Mouse (Mus musculus): ENCODE measurements around the gene Psmb11. TPM values are rescaled to one million over a fixed set of nuclear protein-coding genes. Genes with fewer than 3 reads are reported as not detected.

The Psmb11 gene
- polyA plus RNA-seq, 1 experiment from 2014 or later: 0.04 TPM

DNA sequence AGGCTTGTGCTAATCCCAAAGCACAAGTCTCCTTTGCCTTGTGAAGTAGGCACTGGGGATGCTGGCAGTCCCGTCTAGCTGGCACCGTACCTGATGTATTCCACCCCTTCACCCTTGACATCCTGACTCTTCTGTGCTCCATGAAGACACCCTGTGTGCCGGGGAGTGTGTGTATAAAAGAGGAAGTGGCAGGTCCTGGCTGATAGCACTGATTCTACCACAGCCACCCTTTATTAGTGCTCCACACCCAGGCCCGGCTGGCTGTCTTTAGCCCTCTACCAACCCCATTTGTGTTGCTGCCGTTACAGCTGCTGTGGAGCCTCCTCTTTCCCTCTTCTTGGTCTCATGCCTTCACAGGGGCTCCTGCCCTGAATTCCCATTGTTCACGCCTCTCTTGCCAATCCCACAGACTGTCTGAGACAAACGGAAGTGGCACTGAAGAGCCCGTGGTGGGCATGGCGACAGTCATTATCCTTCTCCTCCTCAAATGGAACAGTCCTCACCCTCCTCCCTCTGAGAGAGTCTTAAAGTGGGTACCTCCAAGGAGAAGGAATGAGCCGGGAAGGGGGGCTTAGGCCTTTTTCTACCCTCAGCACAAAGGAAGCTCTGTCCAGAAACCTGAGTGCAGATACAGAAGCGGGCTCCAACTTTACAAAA lies 9.5 kb downstream of the Psmb11 start:
- H3K27ac ChIP-seq: peak overlapping the region; percentile 51; the same call in 1 of the 2 replicates
- peaks cover 61% of the 10 kb centered on the region for H3K36me3 ChIP-seq (replicated peaks)

DNA sequence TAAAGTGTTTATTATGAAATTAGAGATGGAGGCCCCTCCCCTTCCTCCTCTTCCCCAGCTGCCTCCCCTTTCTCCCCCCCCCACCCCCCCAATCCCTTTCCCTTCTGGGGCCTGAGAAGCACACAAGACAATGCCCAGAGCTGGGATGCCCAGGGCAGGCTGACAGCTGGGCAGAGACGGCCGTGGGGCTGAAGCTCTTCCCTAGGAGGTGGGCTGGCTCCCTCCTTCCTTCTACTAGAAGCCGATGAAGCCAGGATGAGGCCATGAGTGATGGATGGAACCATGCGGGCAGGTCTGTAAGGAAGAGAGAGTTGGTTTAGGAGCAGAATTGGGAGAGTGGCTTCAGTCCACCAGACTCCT lies 10.0 kb downstream of the Psmb11 start:
- Histone ChIP-seq H3K9me3 (no peaks in the 10 kb centered on the region), H3K27me3 (no peaks in the 10 kb centered on the region), H3K4me3 (replicated peaks) (no peak overlapping the region), H3K4me2 (no peak overlapping the region), H3K4me1 (no peaks in the 10 kb centered on the region), H3K36me3 (replicated peaks) (peaks cover 66% of the 10 kb centered on the region), H3K9ac (no peak overlapping the region), H3K27ac (peak overlapping the region; percentile 51; the same call in 1 of the 2 replicates)
- no peak for ATAC-seq (ENCODE audit: low FRiP score)
- 67% methylated on average over 4 of the region's 4 CpGs for WGBS

More for the DNA sequence above, 9.5 kb downstream of the Psmb11 start:
- Histone ChIP-seq H3K4me2 (no peak overlapping the region), H3K9me3 (no peaks in the 10 kb centered on the region), H3K27me3 (no peaks in the 10 kb centered on the region), H3K9ac (no peak overlapping the region), H3K4me3 (replicated peaks) (no peak overlapping the region), H3K4me1 (no peaks in the 10 kb centered on the region)
- 78% methylated on average over 11 of the region's 11 CpGs for WGBS
- peak; percentile 47; the same call in 1 of the 2 replicates for ATAC-seq (ENCODE audit: low FRiP score)

DNA sequence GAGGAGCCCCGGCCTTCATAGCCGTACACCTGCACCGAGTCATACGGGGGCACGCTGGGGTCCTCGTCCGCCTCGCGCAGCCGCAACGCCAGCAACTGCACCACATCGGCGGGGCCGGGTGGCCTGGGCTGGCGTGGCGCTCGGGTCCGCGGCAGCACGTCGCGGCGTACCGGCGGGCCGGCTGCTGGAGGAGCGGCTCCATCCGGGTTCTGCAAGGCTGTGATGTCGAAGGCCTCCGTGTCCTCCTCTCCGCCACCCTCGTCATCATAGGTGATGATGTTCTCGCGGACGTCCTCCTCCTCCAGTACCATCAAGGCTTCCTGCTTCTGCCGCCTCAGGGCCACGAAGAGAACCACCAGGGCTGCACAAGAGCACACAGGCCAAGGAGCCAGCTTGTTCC lies 11.0 kb downstream of the Psmb11 start:
- Histone ChIP-seq H3K27ac (no peak overlapping the region), H3K4me1 (no peaks in the 10 kb centered on the region), H3K9me3 (no peaks in the 10 kb centered on the region), H3K4me3 (replicated peaks) (no peak overlapping the region), H3K4me2 (no peak overlapping the region), H3K27me3 (no peaks in the 10 kb centered on the region), H3K9ac (no peak overlapping the region), H3K36me3 (replicated peaks) (peaks cover 76% of the 10 kb centered on the region)
- ATAC-seq (ENCODE audit: low FRiP score): no peak
- WGBS: 94% methylated on average over 37 of the region's 37 CpGs

DNA sequence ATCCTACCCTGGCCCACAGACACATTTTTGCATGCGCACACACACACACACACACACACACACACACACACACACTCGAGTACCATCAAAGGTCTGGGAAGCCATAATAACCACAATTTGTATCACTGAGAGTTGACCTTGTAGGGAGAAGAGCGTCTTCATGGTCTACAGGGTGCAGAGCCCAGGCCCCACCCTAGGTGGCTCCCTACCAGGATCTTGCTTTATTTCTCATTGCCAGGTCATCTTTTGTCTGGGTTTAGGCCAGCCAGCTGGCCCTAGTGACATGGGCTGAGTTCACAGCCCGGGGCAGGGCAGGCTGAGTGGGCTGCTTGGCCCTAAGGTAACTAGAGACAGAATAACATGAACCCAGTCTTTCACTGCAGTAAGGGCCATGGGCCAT lies 12.9 kb downstream of the Psmb11 start:
- no peaks in the 10 kb centered on the region for H3K27me3 ChIP-seq
- 86% methylated on average over 4 of the region's 4 CpGs for WGBS
- H3K9ac ChIP-seq: no peak overlapping the region
- no peak overlapping the region for H3K4me3 ChIP-seq (replicated peaks)
- no peak overlapping the region for H3K4me2 ChIP-seq
- peaks cover 5% of the 10 kb centered on the region; the same call in 1 of the 2 replicates for H3K4me1 ChIP-seq
- no peak overlapping the region for H3K27ac ChIP-seq
- peaks cover 88% of the 10 kb centered on the region for H3K36me3 ChIP-seq (replicated peaks)
- ATAC-seq (ENCODE audit: low FRiP score): no peak
- H3K9me3 ChIP-seq: no peaks in the 10 kb centered on the region

DNA sequence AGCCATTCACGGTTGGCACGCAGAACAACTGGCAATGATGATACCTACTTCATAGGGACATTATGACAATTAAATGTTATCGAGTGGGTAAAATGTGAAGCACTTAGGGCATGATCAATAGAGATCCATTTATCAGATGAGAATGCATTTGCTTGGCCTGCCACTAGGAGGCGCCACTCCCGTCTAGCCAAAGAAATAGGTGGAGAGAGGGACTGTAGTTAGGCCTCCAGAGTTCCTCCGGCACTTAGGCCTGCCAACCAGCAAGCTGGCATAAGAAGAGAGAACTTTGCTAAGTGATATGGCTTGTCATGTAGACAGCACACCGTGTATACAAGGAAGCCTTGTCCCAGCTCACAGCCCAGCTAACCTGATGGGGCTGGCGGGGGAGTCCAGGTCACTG lies 15.7 kb downstream of the Psmb11 start:
- Histone ChIP-seq H3K9me3 (no peaks in the 10 kb centered on the region), H3K4me1 (peaks cover 22% of the 10 kb centered on the region), H3K9ac (no peak overlapping the region), H3K4me2 (no peak overlapping the region), H3K36me3 (replicated peaks) (peaks cover 62% of the 10 kb centered on the region), H3K4me3 (replicated peaks) (no peak overlapping the region), H3K27ac (no peak overlapping the region), H3K27me3 (no peaks in the 10 kb centered on the region)
- no peak for ATAC-seq (ENCODE audit: low FRiP score)
- 50% methylated on average over 8 of the region's 8 CpGs for WGBS

DNA sequence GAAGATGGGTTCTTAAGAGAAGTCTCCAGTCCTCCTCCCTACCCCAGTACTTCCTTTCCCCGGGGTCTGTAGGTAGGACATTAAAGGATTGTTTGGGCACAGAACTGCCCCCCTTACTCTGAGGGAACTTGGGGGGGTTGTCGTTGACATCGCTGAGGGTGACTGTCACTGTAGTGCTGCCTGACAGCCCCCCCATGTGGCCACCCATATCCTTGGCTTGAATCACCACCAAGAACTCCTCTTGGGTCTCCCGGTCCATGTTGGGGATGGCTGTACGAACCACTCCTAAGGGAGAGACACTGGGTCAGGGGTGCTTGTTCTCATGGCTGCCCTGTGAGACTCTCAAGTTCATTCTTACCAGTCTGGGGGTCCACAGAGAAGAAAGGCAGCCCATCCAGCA lies 17.0 kb downstream of the Psmb11 start:
- H3K9ac ChIP-seq: no peak overlapping the region
- no peak overlapping the region for H3K4me2 ChIP-seq
- WGBS: 78% methylated on average over 5 of the region's 5 CpGs
- no peak overlapping the region for H3K4me3 ChIP-seq (replicated peaks)
- H3K27me3 ChIP-seq: no peaks in the 10 kb centered on the region
- H3K9me3 ChIP-seq: no peaks in the 10 kb centered on the region
- no peak overlapping the region for H3K27ac ChIP-seq
- peaks cover 22% of the 10 kb centered on the region for H3K4me1 ChIP-seq
- peaks cover 61% of the 10 kb centered on the region for H3K36me3 ChIP-seq (replicated peaks)
- no peak for ATAC-seq (ENCODE audit: low FRiP score)

DNA sequence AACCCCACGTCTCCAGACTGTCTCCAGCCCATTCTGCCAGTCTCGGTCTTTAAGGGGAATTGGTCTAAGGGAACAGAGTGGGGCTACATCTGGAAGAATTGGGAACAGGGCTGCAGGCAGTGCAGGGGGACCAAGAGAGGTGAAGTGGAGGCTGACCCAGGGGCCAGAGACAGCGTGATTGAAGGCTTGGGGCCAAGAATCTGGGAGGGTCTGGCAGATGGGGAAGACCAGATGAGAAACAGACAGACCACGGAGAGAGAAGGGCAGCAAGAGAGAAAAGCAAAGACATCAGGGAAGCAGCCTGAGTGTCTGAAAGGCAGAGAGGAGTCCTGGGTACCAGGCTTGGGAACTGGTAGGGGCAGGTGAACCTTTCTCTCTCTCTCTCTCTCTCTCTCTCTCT lies 18.9 kb downstream of the Psmb11 start:
- H3K36me3 ChIP-seq (replicated peaks): peaks cover 61% of the 10 kb centered on the region
- peak overlapping the region; percentile 84 for H3K4me3 ChIP-seq (replicated peaks)
- H3K9me3 ChIP-seq: no peaks in the 10 kb centered on the region
- H3K27me3 ChIP-seq: no peaks in the 10 kb centered on the region
- no peak for ATAC-seq (ENCODE audit: low FRiP score)
- H3K9ac ChIP-seq: peak overlapping the region; percentile 96
- 0 out of 2 replicates have a peak overlapping the region, but pooled peaks have one; percentile 8 for H3K27ac ChIP-seq
- peaks cover 22% of the 10 kb centered on the region for H3K4me1 ChIP-seq
- WGBS: 19% methylated on average over 4 of the region's 4 CpGs
- peak overlapping the region; percentile 97 for H3K4me2 ChIP-seq

DNA sequence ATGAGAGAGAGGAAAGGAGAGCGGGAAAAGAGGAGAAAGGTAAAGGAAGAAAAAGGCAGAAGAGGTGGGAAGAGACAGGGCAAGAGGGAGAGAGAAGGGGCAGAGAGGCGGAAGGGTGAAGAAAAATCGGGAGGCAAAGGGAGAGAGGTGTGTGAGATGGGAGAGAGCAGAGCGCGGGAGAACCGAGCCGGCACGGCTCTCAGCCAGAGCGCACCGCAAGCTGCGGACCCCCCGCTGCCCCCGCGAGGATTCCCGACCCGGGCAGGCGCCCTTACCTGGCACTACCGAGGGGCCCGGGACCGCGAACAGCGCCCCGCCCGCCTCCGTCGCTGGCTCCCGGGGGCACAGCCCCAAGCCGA lies 19.7 kb downstream of the Psmb11 start, which contains the start of gene Gm17606:
Gene Gm17606, plus strand, starts transcription at position 7 of the 359 bp plus-strand sequence.
- Histone ChIP-seq H3K4me3 (replicated peaks) (peak within 1 kb of the TSS; percentile 84), H3K9me3 (no peaks in the 10 kb centered on the region), H3K4me1 (peaks cover 22% of the 10 kb centered on the region), H3K36me3 (replicated peaks) (peaks cover 64% of the 10 kb centered on the region), H3K27ac (peak within 1 kb of the TSS; percentile 91), H3K27me3 (no peaks in the 10 kb centered on the region), H3K9ac (peak within 1 kb of the TSS; percentile 96), H3K4me2 (peak within 1 kb of the TSS; percentile 97)
- ATAC-seq (ENCODE audit: low FRiP score): no peak
- WGBS: under 1% methylated on average over 23 of the region's 28 CpGs

DNA sequence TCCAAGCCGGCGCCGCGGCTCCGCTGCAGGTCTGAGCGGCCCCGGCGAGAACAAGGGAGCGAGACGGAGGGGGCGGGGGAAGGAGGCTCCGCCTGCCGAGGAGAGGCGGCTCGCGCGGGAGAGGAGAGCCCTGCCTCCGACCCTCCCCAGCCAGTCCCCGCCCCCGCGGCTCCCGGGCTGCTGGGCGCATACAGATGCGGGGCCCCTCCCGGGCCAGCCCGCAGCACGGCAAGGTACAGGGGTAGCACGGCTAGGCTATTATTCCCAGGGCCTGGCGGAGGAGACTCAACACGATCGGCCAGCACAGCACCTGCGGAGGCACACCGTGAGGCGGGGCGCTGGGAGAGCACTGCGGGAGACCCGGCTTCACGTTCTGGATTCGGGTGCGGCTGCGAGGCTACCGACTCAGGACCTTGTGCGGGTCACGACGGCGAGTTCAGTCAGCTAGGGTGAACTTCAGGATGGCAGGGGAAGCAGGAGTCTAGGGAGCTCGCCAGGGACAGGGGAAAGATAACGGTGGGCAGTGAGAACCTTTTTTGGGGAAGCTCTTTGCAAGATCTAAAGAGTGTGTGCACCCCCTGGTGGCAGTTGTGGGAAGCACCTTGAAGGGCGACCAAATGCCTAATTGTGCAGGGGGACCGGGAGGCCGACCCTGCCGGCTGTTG lies 20.2 kb downstream of the Psmb11 start, which contains the start of gene Cdh24:
Gene Cdh24, minus strand, starts transcription at position 60 of the 665 bp plus-strand sequence.
- peak within 1 kb of the TSS; percentile 91 for H3K27ac ChIP-seq
- H3K4me2 ChIP-seq: peak within 1 kb of the TSS; percentile 97
- under 1% methylated on average over 45 of the region's 52 CpGs for WGBS
- H3K9ac ChIP-seq: peak within 1 kb of the TSS; percentile 96
- H3K4me1 ChIP-seq: peaks cover 22% of the 10 kb centered on the region
- H3K9me3 ChIP-seq: no peaks in the 10 kb centered on the region
- H3K27me3 ChIP-seq: no peaks in the 10 kb centered on the region
- H3K36me3 ChIP-seq (replicated peaks): peaks cover 64% of the 10 kb centered on the region
- peak within 1 kb of the TSS; percentile 84 for H3K4me3 ChIP-seq (replicated peaks)
- peak; percentile 92 for ATAC-seq (ENCODE audit: low FRiP score)

DNA sequence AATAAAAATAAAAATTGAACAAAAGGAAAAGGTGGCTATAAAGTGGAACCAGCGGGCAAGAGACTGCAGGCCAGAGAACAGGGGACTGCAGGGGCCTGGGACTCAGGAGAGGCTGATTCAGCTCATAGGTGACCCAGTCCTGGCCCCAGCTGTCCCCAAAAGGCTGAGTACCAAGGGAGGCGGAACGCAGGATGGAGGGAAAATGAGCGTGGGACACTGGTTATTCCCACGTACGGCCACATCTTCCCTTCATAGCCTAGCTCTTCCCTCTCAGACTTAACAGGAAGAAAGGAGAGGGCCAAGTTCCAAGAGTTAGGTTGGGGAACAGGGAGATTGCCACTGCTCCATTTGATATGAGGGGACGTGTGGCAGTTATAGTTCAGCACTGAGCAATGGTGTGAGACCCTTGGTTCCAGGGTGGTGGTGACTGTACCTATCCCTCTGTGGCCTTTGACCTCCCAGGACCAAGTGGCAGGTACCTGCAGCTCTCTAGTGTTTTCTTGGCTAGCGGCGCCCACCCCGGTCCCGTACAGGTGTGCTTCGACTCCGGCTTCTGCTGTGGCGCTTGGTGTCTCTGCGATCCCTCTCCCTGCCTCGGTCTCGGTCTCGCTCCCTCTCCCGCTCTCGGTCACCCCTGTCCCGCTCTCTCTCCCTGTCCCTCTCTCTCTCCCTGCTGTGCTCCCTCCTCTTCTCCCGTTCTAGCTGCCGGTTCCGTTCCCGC lies 21.2 kb downstream of the Psmb11 start:
- peaks cover 64% of the 10 kb centered on the region for H3K36me3 ChIP-seq (replicated peaks)
- WGBS: 73% methylated on average over 25 of the region's 25 CpGs
- H3K27ac ChIP-seq: no peak overlapping the region
- H3K9me3 ChIP-seq: no peaks in the 10 kb centered on the region
- no peak overlapping the region for H3K9ac ChIP-seq
- ATAC-seq (ENCODE audit: low FRiP score): no peak
- H3K4me1 ChIP-seq: peaks cover 22% of the 10 kb centered on the region
- H3K4me3 ChIP-seq (replicated peaks): no peak overlapping the region
- H3K27me3 ChIP-seq: no peaks in the 10 kb centered on the region
- no peak overlapping the region for H3K4me2 ChIP-seq

DNA sequence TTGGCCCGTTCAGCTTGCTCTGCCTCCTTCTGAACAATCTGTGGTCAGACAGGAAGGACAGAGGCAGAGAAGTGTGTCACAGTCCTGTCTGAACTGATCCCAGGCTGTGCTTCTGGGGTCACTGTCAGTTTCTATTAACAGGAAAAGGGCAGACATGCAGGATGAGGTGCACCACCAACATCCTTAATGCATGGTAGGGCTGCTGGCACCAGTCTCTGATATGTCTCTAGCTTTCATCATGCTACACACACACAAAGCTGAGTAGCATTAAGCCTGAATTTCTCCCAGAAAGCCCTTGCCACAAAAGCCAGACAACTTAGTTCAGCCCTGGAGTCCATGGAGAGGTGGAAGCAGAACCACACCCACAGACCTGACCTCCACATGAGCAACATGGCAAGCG lies 21.8 kb downstream of the Psmb11 start:
- Histone ChIP-seq H3K4me3 (replicated peaks) (no peak overlapping the region), H3K36me3 (replicated peaks) (peaks cover 66% of the 10 kb centered on the region), H3K9me3 (no peaks in the 10 kb centered on the region), H3K27me3 (no peaks in the 10 kb centered on the region), H3K4me2 (no peak overlapping the region), H3K9ac (no peak overlapping the region), H3K27ac (no peak overlapping the region), H3K4me1 (peaks cover 22% of the 10 kb centered on the region)
- WGBS: 91% methylated on average over 2 of the region's 2 CpGs
- no peak for ATAC-seq (ENCODE audit: low FRiP score)

DNA sequence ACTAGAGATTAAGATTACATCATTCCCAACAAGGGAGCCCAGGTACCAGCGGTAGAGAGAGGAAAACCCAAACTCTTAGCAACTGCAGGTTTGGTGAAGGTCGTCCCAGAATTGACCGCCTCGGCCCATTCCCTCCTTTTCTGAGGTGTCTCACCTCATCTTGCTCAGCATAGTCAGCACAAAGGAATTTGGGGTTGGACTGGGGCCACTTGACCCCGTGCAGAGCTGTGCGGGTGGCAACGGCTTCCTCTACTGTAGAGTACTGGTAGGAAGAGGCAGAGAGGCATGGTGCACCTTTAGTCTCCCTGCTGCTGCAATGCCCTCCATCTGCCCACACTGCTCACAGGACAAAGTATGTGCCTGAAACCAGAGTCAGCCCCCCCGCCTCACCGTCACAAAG lies 23.1 kb downstream of the Psmb11 start:
- H3K9ac ChIP-seq: no peak overlapping the region
- WGBS: 93% methylated on average over 9 of the region's 9 CpGs
- H3K36me3 ChIP-seq (replicated peaks): peaks cover 70% of the 10 kb centered on the region
- H3K27me3 ChIP-seq: no peaks in the 10 kb centered on the region
- peaks cover 26% of the 10 kb centered on the region for H3K4me1 ChIP-seq
- H3K9me3 ChIP-seq: no peaks in the 10 kb centered on the region
- H3K4me3 ChIP-seq (replicated peaks): no peak overlapping the region
- ATAC-seq (ENCODE audit: low FRiP score): no peak
- no peak overlapping the region for H3K4me2 ChIP-seq
- no peak overlapping the region for H3K27ac ChIP-seq

Data from forebrain, embryonic 12.5 days (tissue).